ENCODE assay signal across 11 mouse cellular contexts in genomic region chr11:61871881-61872280, GRCm38 (mm10). TPM values are rescaled to one million over a fixed set of nuclear protein-coding genes. Genes with fewer than 3 reads are reported as not detected.
A peak's percentile ranks its signal among the peaks of the same experiment; 100 is the strongest.
DNase-seq lines count a peak whose midpoint lies in the region.
"Had no signal": no experiment of that assay in that cellular context is flagged by ENCODE, and none has a peak within 500 bp of the region (broad histone marks: within the 10 kb centered on the region; RNA-seq: fewer than 3 reads in every experiment).

No protein-coding gene starts in this region.

- peak; percentile 56 for DNase-seq in adrenal gland, postnatal 10 days
- no peak for DNase-seq in adrenal gland, adult 8-10 months
- peak; percentile 21 for DNase-seq in adrenal gland, postnatal 25 days
- DNase-seq in adrenal gland, adult 18-20 months (ENCODE audit: low spot score in 2 of 2), result no peak
- peak; percentile 73 for DNase-seq in heart, adult 11 months
- no peak for DNase-seq in heart, postnatal 25 days (ENCODE audit: low spot score)
- DNase-seq: B cell, adult 2 months; cerebellum, adult 11-12 months; cerebellum, adult 2 months; cerebellum, adult 9-11 months; forebrain, postnatal 0 days had no signal

- intact Hi-C loops in heart, postnatal 25 days (cut with DNase I), result no loop called here

RNA-seq across cellular contexts. Expression of gene Ulk2, which starts 17.0 kb away (rescaled TPM):
- 10 to 100 TPM; 35.7 to 36.9 TPM for total RNA-seq in adrenal gland, postnatal 10 days (2021)
- total RNA-seq in adrenal gland, adult 8-10 months (2022), result 10 to 100 TPM; 32.9 to 41.0 (median 38.6) TPM
- 40.3 and 43.7 TPM in 2 replicates for total RNA-seq in adrenal gland, postnatal 25 days (2021)
- total RNA-seq in adrenal gland, adult 18-20 months (2021), result 10 to 100 TPM; 28.3 to 33.8 TPM
- 10 to 100 TPM; 46.3 to 51.6 TPM for total RNA-seq in heart, postnatal 25 days (2021)

RNA-seq across cellular contexts. Expression of gene Akap10, which starts 58.2 kb away (rescaled TPM):
- 10 to 100 TPM; 22.2 to 26.8 TPM for total RNA-seq in adrenal gland, postnatal 10 days (2021)
- 10 to 100 TPM; 28.9 to 36.8 (median 33.7) TPM for total RNA-seq in adrenal gland, adult 8-10 months (2022)
- total RNA-seq in adrenal gland, postnatal 25 days (2021), result 28.2 and 33.5 TPM in 2 replicates
- total RNA-seq in adrenal gland, adult 18-20 months (2021), result 10 to 100 TPM; 25.3 to 26.0 TPM
- 10 to 100 TPM; 14.1 to 14.5 TPM for total RNA-seq in heart, postnatal 25 days (2021)

Comparison
In these comparisons a context has a peak if more than half of its experiments do, and no peak if none do; other contexts are left out.
1. DNase-seq: peak in adrenal gland, postnatal 10 days (single experiment), adrenal gland, postnatal 25 days (single experiment) and heart, adult 11 months (single experiment); none in adrenal gland, adult 8-10 months (single experiment), adrenal gland, adult 18-20 months (0 of 2) and heart, postnatal 25 days (single experiment).